15 mouse cellular contexts compared by ENCODE assay signal in genomic region chr2:31202357-31202756, GRCm38 (mm10). TPM values are rescaled to one million over a fixed set of nuclear protein-coding genes. Genes with fewer than 3 reads are reported as not detected.
DNase-seq lines count a peak whose midpoint lies in the region; ATAC-seq and TF ChIP-seq lines count a peak whose summit lies in the region.
"Had no signal": no experiment of that assay in that cellular context is flagged by ENCODE, and none has a peak within 500 bp of the region (broad histone marks: within the 10 kb centered on the region; RNA-seq: fewer than 3 reads in every experiment).

No protein-coding gene starts in this region.

- no peak for TF ChIP-seq CTCF in liver, postnatal 0 days (IDR thresholded peaks at IDR 0.05; ENCODE audit: low read depth)

- peaks cover 62% of the 10 kb centered on the region for H3K4me1 ChIP-seq in heart, embryonic 16.5 days (ENCODE audit: control insufficient read depth, insufficient read depth, low read length)
- peaks cover 25% of the 10 kb centered on the region; the same call in 1 of the 2 replicates for H3K4me1 ChIP-seq in liver, embryonic 12.5 days
- H3K4me1 ChIP-seq in liver, postnatal 0 days (ENCODE audit: insufficient read depth): peaks cover 14% of the 10 kb centered on the region
- H3K4me1 ChIP-seq: stomach, embryonic 15.5 days had no signal

- peak; percentile 26 for DNase-seq in embryo, embryonic 10 days (ENCODE audit: low spot score)
- no peak for DNase-seq in embryo, embryonic 9.5 days (ENCODE audit: extremely low spot score)
- no peak for DNase-seq in heart, postnatal 25 days (ENCODE audit: low spot score)
- no peak for DNase-seq in liver, postnatal 0 days
- no peak for DNase-seq in thymus, postnatal 36 days
- DNase-seq: cerebellum, adult 9-10 months; heart, postnatal 36 days; lung, postnatal 10 days had no signal

- no peak for ATAC-seq in heart, embryonic 16.5 days (replicated peaks; ENCODE audit: extremely low read depth, insufficient read depth, low FRiP score)
- ATAC-seq in liver, embryonic 12.5 days: no peak
- no peak for ATAC-seq in liver, postnatal 0 days
- ATAC-seq in activated CD4-positive, CD25-positive, alpha-beta regulatory T cell, adult 4 months: no peak

- H3K27ac ChIP-seq in heart, embryonic 16.5 days (ENCODE audit: low read length): peak overlapping the region; percentile 77
- peak overlapping the region; percentile 12; the same call in 1 of the 2 replicates for H3K27ac ChIP-seq in liver, embryonic 12.5 days
- H3K27ac ChIP-seq in liver, postnatal 0 days (ENCODE audit: low read depth): no peak overlapping the region
- H3K27ac ChIP-seq: stomach, embryonic 15.5 days had no signal

- no peak for TF ChIP-seq EP300 in liver, postnatal 0 days (IDR thresholded peaks at IDR 0.05; ENCODE audit: low read depth)

- H3K36me3 ChIP-seq in heart, embryonic 16.5 days (ENCODE audit: control insufficient read depth, insufficient read depth): 0 out of 2 replicates have a peak, but pooled peaks cover 2% of the 10 kb centered on the region
- H3K36me3 ChIP-seq in liver, embryonic 12.5 days: peaks cover 36% of the 10 kb centered on the region
- H3K36me3 ChIP-seq in liver, postnatal 0 days (replicated peaks; ENCODE audit: insufficient read depth, low read length): peaks cover 13% of the 10 kb centered on the region; the same call in 1 of the 2 replicates
- H3K36me3 ChIP-seq: stomach, embryonic 15.5 days had no signal

- intact Hi-C loops in heart, postnatal 25 days (cut with DNase I): no loop called here

- H3K4me2 ChIP-seq in heart, embryonic 16.5 days (ENCODE audit: low read depth, low read length): no peak overlapping the region
- no peak overlapping the region for H3K4me2 ChIP-seq in liver, embryonic 12.5 days
- no peak overlapping the region for H3K4me2 ChIP-seq in liver, postnatal 0 days (ENCODE audit: low read depth, low read length)
- H3K4me2 ChIP-seq: midbrain, embryonic 11.5 days; stomach, embryonic 15.5 days had no signal

- WGBS in heart, embryonic 16.5 days: 50% methylated on average over 3 of the region's 3 CpGs
- WGBS in liver, embryonic 12.5 days (ENCODE audit: insufficient replicate concordance): 53% methylated on average over 3 of the region's 3 CpGs
- 30% methylated on average over 3 of the region's 3 CpGs for WGBS in liver, postnatal 0 days (ENCODE audit: insufficient replicate concordance)

- no peaks in the 10 kb centered on the region for H3K9me3 ChIP-seq in heart, embryonic 16.5 days (replicated peaks; ENCODE audit: control insufficient read depth, low read length)
- H3K9me3 ChIP-seq in liver, embryonic 12.5 days (replicated peaks): no peaks in the 10 kb centered on the region
- H3K9me3 ChIP-seq in liver, postnatal 0 days (ENCODE audit: low read length): no peaks in the 10 kb centered on the region
- H3K9me3 ChIP-seq: stomach, embryonic 15.5 days had no signal

- no peak overlapping the region for H3K9ac ChIP-seq in heart, embryonic 16.5 days (ENCODE audit: low read length)
- no peak overlapping the region for H3K9ac ChIP-seq in liver, embryonic 12.5 days
- no peak overlapping the region for H3K9ac ChIP-seq in liver, postnatal 0 days (replicated peaks)
- H3K9ac ChIP-seq: stomach, embryonic 15.5 days had no signal

- H3K4me3 ChIP-seq in heart, embryonic 16.5 days (ENCODE audit: low read length): no peak overlapping the region
- H3K4me3 ChIP-seq in liver, embryonic 12.5 days: no peak overlapping the region
- no peak overlapping the region for H3K4me3 ChIP-seq in liver, postnatal 0 days (ENCODE audit: low read depth, low read length)
- H3K4me3 ChIP-seq: myocyte; stomach, embryonic 15.5 days had no signal

- no peaks in the 10 kb centered on the region for H3K27me3 ChIP-seq in heart, embryonic 16.5 days (ENCODE audit: control insufficient read depth, insufficient read depth, low read length)
- no peaks in the 10 kb centered on the region for H3K27me3 ChIP-seq in liver, embryonic 12.5 days (replicated peaks)
- H3K27me3 ChIP-seq in liver, postnatal 0 days (ENCODE audit: insufficient read depth, low read length): no peaks in the 10 kb centered on the region
- H3K27me3 ChIP-seq: stomach, embryonic 15.5 days had no signal

RNA-seq across cellular contexts. Expression of gene Ncs1, which starts 43.3 kb away (rescaled TPM):
- 29.4 and 32.1 TPM in 2 replicates for polyA plus RNA-seq in heart, embryonic 16.5 days (2015; fragmentation: Nextera tagmentation; extraction: Ambion mirVana)
- 10 to 100 TPM; 11.3 to 11.6 TPM for total RNA-seq in heart, postnatal 25 days (2021)
- polyA plus RNA-seq in liver, embryonic 12.5 days (2016; fragmentation: Nextera tagmentation; extraction: Ambion mirVana): 4.3 and 4.5 TPM in 2 replicates
- polyA plus RNA-seq in liver, postnatal 0 days (2015; fragmentation: Nextera tagmentation; extraction: Ambion mirVana): 0.46 and 0.62 TPM in 2 replicates
- polyA plus RNA-seq in activated CD4-positive, CD25-positive, alpha-beta regulatory T cell, adult 4 months (2017; shearing (Covaris generic)): 1 to 10 TPM in 1 of 2 experiments, under 1 TPM in 1; 0.53 to 1.4 TPM
- total RNA-seq: neutrophil, adult 5-6 weeks had no signal

RNA-seq across cellular contexts. Expression of gene Gpr107, which starts 50.2 kb away (rescaled TPM):
- polyA plus RNA-seq in heart, embryonic 16.5 days (2015; fragmentation: Nextera tagmentation; extraction: Ambion mirVana): 29.9 and 31.6 TPM in 2 replicates
- total RNA-seq in heart, postnatal 25 days (2021): 10 to 100 TPM; 33.1 to 35.1 TPM
- polyA plus RNA-seq in liver, embryonic 12.5 days (2016; fragmentation: Nextera tagmentation; extraction: Ambion mirVana): 18.8 and 19.3 TPM in 2 replicates
- 9.2 and 9.8 TPM in 2 replicates for polyA plus RNA-seq in liver, postnatal 0 days (2015; fragmentation: Nextera tagmentation; extraction: Ambion mirVana)
- 10 to 100 TPM; 44.8 to 45.0 TPM for polyA plus RNA-seq in activated CD4-positive, CD25-positive, alpha-beta regulatory T cell, adult 4 months (2017; shearing (Covaris generic))
